In the genomic region with DNA sequence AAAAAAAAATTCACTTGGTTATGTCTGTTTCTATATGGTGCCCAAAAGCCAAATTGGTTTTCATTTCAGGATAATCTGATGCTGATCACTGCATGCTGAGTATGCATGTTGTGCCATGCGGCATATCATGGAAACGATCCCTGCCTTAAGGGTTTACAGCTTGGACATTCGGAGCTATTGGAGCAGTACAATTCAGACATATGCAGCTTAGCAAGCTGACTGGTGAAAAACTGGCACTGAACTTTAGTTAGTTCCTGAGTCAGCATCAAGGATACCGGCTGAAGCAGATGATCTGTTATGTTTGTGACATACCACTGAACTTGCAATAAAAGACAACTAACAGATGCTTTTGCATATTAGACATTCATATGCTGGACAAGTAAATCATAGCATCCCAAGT, we compare ENCODE assay signal across 18 mouse cellular contexts.
DNase-seq lines count a peak whose midpoint lies in the region; ATAC-seq and TF ChIP-seq lines count a peak whose summit lies in the region.
"Had no signal": no experiment of that assay in that cellular context is flagged by ENCODE, and none has a peak within 500 bp of the region (broad histone marks: within the 10 kb centered on the region; RNA-seq: fewer than 3 reads in every experiment).

No protein-coding gene starts in this region.

- no peaks in the 10 kb centered on the region for H3K9me3 ChIP-seq in forebrain, embryonic 13.5 days (replicated peaks)
- H3K9me3 ChIP-seq in forebrain, embryonic 11.5 days (ENCODE audit: control insufficient read depth, low read length), result no peaks in the 10 kb centered on the region
- H3K9me3 ChIP-seq: embryonic facial prominence, embryonic 12.5 days; heart, embryonic 15.5 days; hindbrain, embryonic 13.5 days had no signal

- H3K27me3 ChIP-seq in forebrain, embryonic 13.5 days, result no peaks in the 10 kb centered on the region
- no peaks in the 10 kb centered on the region for H3K27me3 ChIP-seq in forebrain, embryonic 11.5 days (ENCODE audit: control insufficient read depth, insufficient read depth, low read length)
- H3K27me3 ChIP-seq: embryonic facial prominence, embryonic 12.5 days; heart, embryonic 15.5 days; hindbrain, embryonic 13.5 days had no signal

- DNase-seq in forebrain, embryonic 11.5 days (ENCODE audit: low spot score), result no peak
- peak; percentile 3 to 9 for DNase-seq in layer of hippocampus, postnatal 10 days (ENCODE audit: low spot score in 2 of 2)
- no peak for DNase-seq in layer of hippocampus, adult 2 months (ENCODE audit: low spot score in 2 of 2)
- peak; percentile 60 for DNase-seq in brain, embryonic 14.5 days (ENCODE audit: low read depth)
- DNase-seq in lung, postnatal 4 days, result no peak
- no peak for DNase-seq in gastrocnemius, postnatal 36 days
- DNase-seq: adrenal gland, postnatal 10 days; cerebellum, adult 11 months; cerebellum, adult 8-10 months; cerebellum, postnatal 25 days; heart, adult 2 months; heart, postnatal 14 days had no signal

- H3K36me3 ChIP-seq in forebrain, embryonic 13.5 days (ENCODE audit: poor library complexity, severe bottlenecking), result no peaks in the 10 kb centered on the region
- H3K36me3 ChIP-seq in forebrain, embryonic 11.5 days (ENCODE audit: control insufficient read depth, insufficient read depth, low read length), result no peaks in the 10 kb centered on the region
- H3K36me3 ChIP-seq: embryonic facial prominence, embryonic 12.5 days; heart, embryonic 15.5 days; hindbrain, embryonic 13.5 days had no signal

- no peak for TF ChIP-seq CTCF in layer of hippocampus, adult 2 months (conservative IDR thresholded peaks at IDR 0.05)
- TF ChIP-seq CTCF in brain, embryonic 14.5 days (IDR thresholded peaks at IDR 0.05; ENCODE audit: borderline replicate concordance, extremely low read depth, insufficient read depth, insufficient read length), result no peak

- no peak overlapping the region for H3K9ac ChIP-seq in forebrain, embryonic 13.5 days
- H3K9ac ChIP-seq in forebrain, embryonic 11.5 days (ENCODE audit: low read length), result no peak overlapping the region
- H3K9ac ChIP-seq: embryonic facial prominence, embryonic 12.5 days; heart, embryonic 15.5 days; hindbrain, embryonic 13.5 days had no signal

- H3K4me1 ChIP-seq in forebrain, embryonic 13.5 days, result no peaks in the 10 kb centered on the region
- no peaks in the 10 kb centered on the region for H3K4me1 ChIP-seq in forebrain, embryonic 11.5 days (replicated peaks; ENCODE audit: control insufficient read depth, insufficient read depth, low read length)
- H3K4me1 ChIP-seq: embryonic facial prominence, embryonic 12.5 days; heart, embryonic 15.5 days; hindbrain, embryonic 13.5 days had no signal

- peak; percentile 33; the same call in 1 of the 2 replicates for ATAC-seq in forebrain, embryonic 13.5 days
- ATAC-seq in forebrain, embryonic 11.5 days (replicated peaks; ENCODE audit: low FRiP score), result no peak
- ATAC-seq: intestine, embryonic 16.5 days had no signal

- TF ChIP-seq POLR2A in brain, embryonic 14.5 days (IDR thresholded peaks at IDR 0.05; ENCODE audit: borderline replicate concordance, extremely low read depth, insufficient read depth, insufficient read length, poor library complexity, severe bottlenecking), result no peak

- 93% methylated on average over 4 of the region's 4 CpGs for WGBS in forebrain, embryonic 13.5 days
- WGBS in forebrain, embryonic 11.5 days, result 93% methylated on average over 4 of the region's 4 CpGs

- H3K4me2 ChIP-seq in forebrain, embryonic 13.5 days, result no peak overlapping the region
- no peak overlapping the region for H3K4me2 ChIP-seq in forebrain, embryonic 11.5 days (ENCODE audit: low read depth, low read length, severe bottlenecking)
- H3K4me2 ChIP-seq: embryonic facial prominence, embryonic 12.5 days; heart, embryonic 11.5 days; heart, embryonic 15.5 days; hindbrain, embryonic 13.5 days had no signal

- H3K27ac ChIP-seq in forebrain, embryonic 13.5 days, result no peak overlapping the region
- H3K27ac ChIP-seq in forebrain, embryonic 11.5 days (ENCODE audit: low read depth, low read length), result no peak overlapping the region
- H3K27ac ChIP-seq in layer of hippocampus, adult 2 months, result no peak overlapping the region
- H3K27ac ChIP-seq: embryonic facial prominence, embryonic 12.5 days; heart, adult 2 months; heart, embryonic 15.5 days; hindbrain, embryonic 13.5 days had no signal

- intact Hi-C loops in gastrocnemius, postnatal 36 days (cut with DNase I), result no loop called here

- H3K4me3 ChIP-seq in forebrain, embryonic 13.5 days, result no peak overlapping the region
- no peak overlapping the region for H3K4me3 ChIP-seq in forebrain, embryonic 11.5 days (ENCODE audit: low read depth, low read length)
- H3K4me3 ChIP-seq in layer of hippocampus, adult 2 months, result no peak overlapping the region
- H3K4me3 ChIP-seq: embryonic facial prominence, embryonic 12.5 days; heart, adult 2 months; heart, embryonic 15.5 days; hindbrain, embryonic 13.5 days had no signal

Comparison
In these comparisons a context has a peak if more than half of its experiments do, and no peak if none do; other contexts are left out.
1. DNase-seq: peak in layer of hippocampus, postnatal 10 days (2 of 2) and brain, embryonic 14.5 days (single experiment); none in forebrain, embryonic 11.5 days (single experiment), layer of hippocampus, adult 2 months (0 of 2), lung, postnatal 4 days (0 of 2) and gastrocnemius, postnatal 36 days (0 of 2).